Mouse (Mus musculus) WW6 (cell line): ENCODE results near the gene Phf23.

Experiments used
- DNase-seq: peaks from one replicate; pipeline ENCODE4 v3.0.0-alpha.2; 2013; ENCODE audit warnings: low read depth, low spot score

Phf23 gene

DNA sequence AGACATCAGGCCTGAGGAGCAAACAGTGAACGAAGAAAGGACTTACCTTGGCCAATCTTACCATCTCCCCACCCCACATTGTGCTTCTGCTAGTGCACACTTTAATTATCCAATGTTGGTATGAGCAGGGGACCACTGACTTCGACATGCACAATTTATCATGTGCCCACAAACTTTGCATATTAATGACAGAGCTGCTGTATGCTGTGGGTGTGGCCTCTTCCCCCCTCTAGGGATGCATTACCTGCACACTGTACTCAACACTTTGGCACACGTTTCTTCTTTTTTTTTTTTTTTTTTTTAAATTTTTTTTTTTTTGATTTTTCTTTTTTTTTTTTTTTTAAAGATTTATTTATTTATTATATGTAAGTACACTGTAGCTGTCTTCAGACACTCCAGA lies 24.8 kb upstream of the Phf23 start:
- DNase-seq = no peak

DNA sequence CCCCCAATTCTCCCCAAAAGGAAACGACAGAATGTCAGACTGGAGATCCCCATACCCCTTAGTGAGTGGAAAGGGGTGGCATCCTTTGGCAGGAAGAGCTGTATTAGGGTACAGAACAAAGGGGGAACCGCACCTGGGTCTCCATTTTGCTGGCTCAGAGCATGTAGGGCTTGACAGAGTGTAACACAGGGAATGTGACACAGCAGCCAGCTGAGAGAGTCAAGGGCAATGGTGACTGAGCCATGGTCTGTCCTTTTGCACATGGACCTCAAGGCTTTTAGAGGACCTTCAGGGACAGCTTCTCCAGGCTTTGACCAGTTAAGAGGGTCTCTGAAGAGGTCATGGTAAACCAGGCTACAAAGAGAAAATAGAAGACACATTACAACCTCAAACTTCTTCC lies 20.7 kb upstream of the Phf23 start:
- DNase-seq = no peak

- DNase-seq = no peak
These were observed 19.3 kb upstream of the Phf23 start for GRCm38 (mm10) chr11:69976271-69976670.

- DNase-seq = no peak
These were observed 15.8 kb upstream of the Phf23 start for GRCm38 (mm10) chr11:69979827-69980195.

GRCm38 (mm10) chr11:69980196-69981140 lies 15.1 kb upstream of the Phf23 start:
- DNase-seq = peak; percentile 100

DNA sequence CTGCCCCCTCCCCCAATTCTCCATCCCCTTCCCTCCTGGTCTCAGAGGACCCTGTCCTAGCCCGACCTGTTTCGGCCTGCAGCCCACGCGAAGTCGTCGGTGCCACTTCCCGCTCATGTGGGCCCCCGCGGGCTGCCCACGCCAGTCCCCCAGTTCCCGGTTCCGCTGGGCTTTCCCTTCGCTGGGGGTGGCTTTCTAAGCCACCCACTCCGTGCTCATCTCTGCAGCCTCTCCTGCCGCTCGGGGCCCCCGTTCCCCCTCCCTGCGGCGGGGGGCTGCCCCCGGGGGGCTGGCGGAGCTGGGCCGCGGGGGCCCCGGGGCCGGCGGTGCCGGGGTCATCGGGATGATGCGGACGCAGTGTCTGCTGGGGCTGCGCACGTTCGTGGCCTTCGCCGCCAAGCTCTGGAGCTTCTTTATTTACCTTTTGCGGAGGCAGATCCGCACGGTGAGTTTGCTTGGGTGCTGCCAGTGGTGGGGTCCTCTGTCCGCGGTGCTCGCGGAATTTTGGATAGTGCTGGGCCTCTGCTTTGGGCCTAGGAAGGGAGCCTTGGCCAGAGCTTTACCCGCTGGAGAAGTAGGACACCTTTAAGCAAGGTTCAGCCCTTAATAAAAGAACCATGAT lies 14.3 kb upstream of the Phf23 start, which contains the start of gene Ctdnep1:
TSS of gene Ctdnep1 (plus strand) at position 16 of the 622 bp plus-strand sequence.
- DNase-seq = no peak

DNA sequence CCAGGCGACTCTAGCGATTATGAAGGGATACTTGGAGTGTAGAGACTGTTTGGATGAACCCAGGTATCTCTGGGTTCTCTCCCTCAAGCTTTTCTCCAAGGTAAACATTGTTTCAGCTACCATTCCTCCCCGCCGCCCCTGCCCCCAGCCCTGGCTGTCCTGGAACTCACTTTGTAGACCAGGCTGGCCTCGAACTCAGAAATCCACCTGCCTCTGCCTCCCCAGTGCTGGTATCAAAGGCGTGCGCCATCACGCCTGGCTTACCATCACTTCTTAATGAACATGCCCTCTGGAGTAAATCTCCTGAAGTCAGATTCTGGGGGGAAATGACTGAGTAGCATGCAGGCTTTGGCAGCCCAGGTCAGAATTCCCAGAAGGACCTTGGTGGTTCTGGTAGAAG lies 13.4 kb upstream of the Phf23 start, which contains the start of gene Elp5:
TSS of gene Elp5 (minus strand) at position 293 of the 400 bp plus-strand sequence.
- no peak for DNase-seq

GRCm38 (mm10) chr11:69982877-69983276 lies 12.7 kb upstream of the Phf23 start:
- no peak for DNase-seq

DNA sequence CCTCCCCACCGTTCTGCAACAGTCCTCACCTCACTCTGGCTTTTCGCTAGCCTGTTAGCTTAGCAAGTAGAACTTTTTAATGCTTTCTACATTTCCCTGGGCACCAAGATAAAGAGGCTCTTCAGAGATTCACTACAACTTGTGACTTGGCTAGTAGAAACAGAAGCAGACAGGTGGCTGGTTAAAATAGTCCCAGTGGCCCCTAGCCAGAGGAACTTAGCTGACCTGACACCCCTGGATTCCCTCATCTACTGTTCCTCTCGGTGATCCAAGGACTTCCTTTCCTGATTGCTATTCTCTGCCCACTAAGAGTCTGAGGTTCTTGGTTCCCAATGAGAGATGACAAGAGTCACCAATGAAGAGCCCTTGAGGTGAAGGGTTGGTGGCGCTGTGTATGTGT lies 12.2 kb upstream of the Phf23 start:
- DNase-seq = no peak

- DNase-seq = no peak
These were observed 11.1 kb upstream of the Phf23 start for GRCm38 (mm10) chr11:69984431-69984830.

- DNase-seq = no peak
These were observed 5.6 kb upstream of the Phf23 start for GRCm38 (mm10) chr11:69989949-69990348.

DNA sequence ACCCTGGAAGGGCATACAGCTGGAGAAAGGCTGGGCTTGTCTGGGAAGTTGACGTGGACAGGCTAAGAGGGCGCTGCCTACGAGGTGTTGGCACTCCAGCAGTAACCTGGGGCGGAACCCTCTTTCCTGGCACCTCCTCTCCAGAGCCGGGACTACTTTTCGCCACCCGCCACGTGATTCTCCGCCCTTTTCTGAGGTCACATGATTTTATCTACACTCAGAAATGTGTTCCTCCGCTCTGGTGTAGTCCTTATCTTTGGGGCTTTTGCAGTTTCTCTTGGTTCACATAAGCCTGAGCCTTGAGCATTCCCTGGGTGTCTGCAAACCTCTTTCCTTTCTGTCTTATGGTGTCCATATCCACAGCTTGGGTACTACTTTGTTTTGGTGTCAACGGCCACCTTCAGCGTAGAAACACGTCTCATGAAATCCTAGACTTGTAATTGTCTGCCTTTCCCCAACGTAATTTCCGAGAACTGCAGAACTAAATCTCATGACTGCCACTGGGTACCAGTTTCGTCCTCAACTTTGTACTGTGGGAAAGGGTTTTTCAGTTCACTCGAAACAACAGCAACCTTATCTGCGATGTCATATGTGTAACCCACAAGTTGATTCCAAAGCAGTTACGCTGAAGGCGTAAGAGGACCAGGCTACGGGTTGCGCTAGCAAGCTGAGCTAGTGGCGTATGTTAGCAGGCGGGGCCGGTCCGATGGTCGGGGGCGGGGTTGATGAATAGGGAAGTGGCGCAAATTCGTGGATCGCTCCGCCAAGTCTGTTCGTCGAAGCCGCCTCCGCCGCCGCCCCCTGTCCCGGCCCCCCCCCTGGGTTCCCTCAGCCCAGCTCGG lies 4.5 kb upstream of the Phf23 start, which contains the start of gene Gabarap:
TSS of gene Gabarap (plus strand) at position 294 of the 842 bp plus-strand sequence.
- DNase-seq = peak; percentile 93

- DNase-seq = no peak
These were observed 3.9 kb upstream of the Phf23 start for GRCm38 (mm10) chr11:69991711-69992110.

DNA sequence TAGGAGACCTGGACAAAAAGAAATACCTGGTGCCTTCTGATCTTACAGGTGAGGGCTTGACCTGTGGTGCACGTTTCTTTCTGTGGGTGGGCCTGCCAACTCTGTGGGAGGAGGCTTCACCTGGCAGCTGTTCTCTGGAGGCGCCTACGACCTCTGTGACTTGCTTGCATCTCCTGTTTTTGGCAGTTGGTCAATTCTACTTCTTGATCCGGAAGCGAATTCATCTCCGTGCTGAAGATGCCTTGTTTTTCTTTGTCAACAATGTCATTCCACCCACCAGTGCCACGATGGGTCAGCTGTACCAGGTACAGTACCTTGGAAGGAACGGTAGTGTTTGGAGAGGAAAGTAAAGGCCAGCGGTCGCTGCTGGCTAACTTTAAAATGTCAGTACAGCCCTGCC lies 3.2 kb upstream of the Phf23 start:
- DNase-seq = no peak

GRCm38 (mm10) chr11:69992932-69993331 lies 2.6 kb upstream of the Phf23 start:
- DNase-seq = no peak

DNA sequence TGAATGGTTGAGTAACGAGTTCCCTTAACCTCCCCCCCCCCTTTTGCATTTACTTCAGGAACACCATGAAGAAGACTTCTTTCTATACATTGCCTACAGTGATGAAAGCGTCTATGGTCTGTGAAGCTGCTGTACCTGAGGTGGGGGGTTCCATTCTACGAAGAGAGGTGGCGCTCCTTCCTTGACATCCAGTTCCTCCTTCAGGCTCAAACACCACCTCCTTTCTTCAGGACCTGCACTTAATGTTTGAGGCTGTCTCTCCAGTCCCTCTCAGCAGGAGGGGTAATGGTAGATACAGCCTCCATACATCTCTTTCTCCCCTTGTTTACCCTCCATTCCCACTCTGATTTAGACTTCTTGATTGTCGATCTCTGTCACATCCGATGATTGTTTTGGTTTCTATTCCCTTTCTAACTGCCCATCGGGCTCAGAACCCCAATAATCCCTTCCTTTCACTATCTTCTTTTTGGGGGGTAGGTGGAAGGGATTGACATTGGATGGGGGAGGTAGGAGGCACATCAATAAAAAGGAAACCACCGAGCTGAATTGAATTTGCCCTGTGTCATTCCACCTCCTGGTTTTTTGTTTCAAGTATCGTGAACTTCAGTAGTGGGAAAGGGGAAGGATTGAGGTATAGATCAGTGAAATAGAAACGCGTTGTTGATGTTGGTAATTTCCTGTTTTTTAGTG lies 1.0 kb upstream of the Phf23 start:
- DNase-seq = no peak

GRCm38 (mm10) chr11:69996161-69997061 lies 834 bp downstream of the Phf23 start:
- no peak for DNase-seq

DNA sequence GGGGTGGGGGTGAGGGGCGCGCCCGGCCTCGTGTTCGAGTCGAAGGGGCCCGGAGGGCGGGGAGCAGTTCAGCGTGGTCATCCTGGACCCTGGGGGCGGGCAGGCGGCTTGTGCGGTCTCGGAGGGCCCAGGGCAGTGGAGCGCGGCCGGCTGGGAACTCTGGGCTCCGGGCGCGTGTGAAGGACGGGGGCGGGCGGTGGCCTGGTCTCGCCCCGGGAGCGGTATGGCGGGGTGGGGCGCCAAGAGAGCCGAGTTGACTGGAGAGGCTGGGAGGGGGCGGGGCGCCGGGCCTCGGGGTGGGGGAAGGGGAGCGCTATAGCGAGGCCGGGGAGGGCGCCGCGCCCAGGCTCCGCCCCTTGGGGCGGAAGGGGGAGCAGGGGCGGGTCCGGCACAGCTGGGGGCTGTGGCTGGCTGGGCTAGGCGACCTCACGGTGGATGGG lies 1.5 kb downstream of the Phf23 start:
- DNase-seq = peak; percentile 81

GRCm38 (mm10) chr11:69998567-69999491 lies 3.3 kb downstream of the Phf23 start:
- no peak for DNase-seq
